Mouse (Mus musculus): ENCODE measurements at regions not wholly inside any gene's neighbourhood (a gene's known extent, or its start where the extent isn't known, plus 50 kb on each side); places are given as distances from the start of the nearest gene placed in this dataset.

DNA sequence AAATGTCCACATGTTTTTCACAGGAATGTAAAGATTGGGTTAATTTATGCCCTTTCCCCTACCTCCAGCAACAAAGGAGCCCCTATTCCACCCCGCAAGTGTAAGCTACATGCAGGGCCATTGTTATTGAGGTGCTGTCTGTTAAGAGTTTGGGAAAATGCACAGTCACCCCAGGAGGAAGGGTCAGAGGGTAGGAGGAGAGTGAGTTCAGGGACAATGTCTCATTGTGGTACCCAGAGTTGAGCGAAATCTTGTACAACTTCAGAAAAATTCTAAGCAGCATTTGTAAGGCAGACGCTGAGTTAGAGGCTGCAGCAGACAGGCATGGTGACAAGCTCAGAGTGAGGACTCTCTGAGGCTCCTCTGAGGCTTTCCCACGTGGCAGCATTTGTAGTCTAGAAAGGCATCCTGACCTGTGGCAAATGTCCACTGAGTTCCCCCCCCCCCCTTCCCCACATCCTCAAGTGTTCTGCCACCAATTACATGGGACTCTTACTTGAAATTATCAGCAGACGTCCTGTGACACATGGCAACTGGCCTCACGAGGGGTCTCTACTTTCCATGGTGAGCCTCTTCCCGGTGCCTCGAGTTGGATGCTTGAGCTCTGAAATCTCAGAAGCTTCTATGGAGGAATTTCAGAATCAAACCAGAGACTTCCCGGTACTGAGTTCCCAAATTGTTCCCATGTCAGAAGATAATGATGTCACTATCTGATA is 57.8 kb upstream of the Cops8 start:
- TF ChIP-seq CTCF (IDR thresholded peaks at IDR 0.05; ENCODE audit: low read depth, low read length) (no peak), GATA1 (IDR thresholded peaks at IDR 0.05; ENCODE audit: borderline replicate concordance, low read length) (no peak), TAL1 (conservative IDR thresholded peaks at IDR 0.05; ENCODE audit: low read depth, low read length) (no peak), POLR2AphosphoS5 (IDR thresholded peaks at IDR 0.05; ENCODE audit: insufficient replicate concordance, low read depth, low read length) (no peak)
